Mouse (Mus musculus) layer of hippocampus, adult 9-10 months (tissue): ENCODE measurements at regions not wholly inside any gene's neighbourhood (a gene's known extent, or its start where the extent isn't known, plus 50 kb on each side); places are given as distances from the start of the nearest gene placed in this dataset.
"Not testable (repeated sequence)": the region's sequence is repeated elsewhere in the genome, so short reads cannot be mapped to it uniquely, and the experiment has no call there.

Source experiments
- DNase-seq: peaks from one replicate; pipeline ENCODE4 v3.0.0; 2022; ENCODE audit warnings: low spot score

GRCm38 (mm10) chr12:10445738-10446137, 55.2 kb downstream of the Rdh14 start:
- no peak for DNase-seq

- DNase-seq = no peak
Measured at GRCm38 (mm10) chr12:10457960-10458655, 67.5 kb downstream of the Rdh14 start.

GRCm38 (mm10) chr12:10461796-10462195, 71.2 kb downstream of the Rdh14 start:
- no peak for DNase-seq

GRCm38 (mm10) chr12:10462956-10463355, 72.4 kb downstream of the Rdh14 start:
- no peak for DNase-seq

GRCm38 (mm10) chr12:10473986-10474385, 83.4 kb downstream of the Rdh14 start:
- no peak for DNase-seq

- DNase-seq = no peak
Measured at GRCm38 (mm10) chr12:10480781-10481180, 90.2 kb downstream of the Rdh14 start.

GRCm38 (mm10) chr12:10482294-10483010, 91.9 kb downstream of the Rdh14 start:
- DNase-seq = no peak

- no peak for DNase-seq
Measured at GRCm38 (mm10) chr12:10506721-10507120, 116.1 kb downstream of the Rdh14 start.

- DNase-seq = peak; percentile 32
Measured at GRCm38 (mm10) chr12:10513526-10513925, 123.0 kb downstream of the Rdh14 start.

- no peak for DNase-seq
Measured at GRCm38 (mm10) chr12:10514278-10514677, 123.7 kb downstream of the Rdh14 start.

- DNase-seq = no peak
Measured at GRCm38 (mm10) chr12:10524509-10525286, 134.1 kb downstream of the Rdh14 start.

GRCm38 (mm10) chr12:10525934-10526333, 135.4 kb downstream of the Rdh14 start:
- no peak for DNase-seq

GRCm38 (mm10) chr12:10529077-10529476, 138.5 kb downstream of the Rdh14 start:
- DNase-seq = no peak

GRCm38 (mm10) chr12:10530996-10531395, 140.4 kb downstream of the Rdh14 start:
- DNase-seq = no peak

GRCm38 (mm10) chr12:10533971-10534370, 143.4 kb downstream of the Rdh14 start:
- DNase-seq = no peak

- no peak for DNase-seq
Measured at GRCm38 (mm10) chr12:10536239-10536638, 145.7 kb downstream of the Rdh14 start.

- peak; percentile 61 for DNase-seq
Measured at GRCm38 (mm10) chr12:10537069-10537468, 146.5 kb downstream of the Rdh14 start.

GRCm38 (mm10) chr12:10549481-10550201, 159.1 kb downstream of the Rdh14 start:
- DNase-seq = no peak

GRCm38 (mm10) chr12:10554701-10555100, 164.1 kb downstream of the Rdh14 start:
- DNase-seq = not testable (repeated sequence)

GRCm38 (mm10) chr12:10562966-10563365, 172.4 kb downstream of the Rdh14 start:
- DNase-seq = no peak

- no peak for DNase-seq
Measured at GRCm38 (mm10) chr12:10567881-10568280, 177.3 kb downstream of the Rdh14 start.
